Mouse (Mus musculus) forebrain, postnatal 0 days (tissue): ENCODE measurements around the gene Tdg. TPM values are rescaled to one million over a fixed set of nuclear protein-coding genes. Genes with fewer than 3 reads are reported as not detected.
A peak's percentile ranks its signal among the peaks of the same experiment; 100 is the strongest.

Source experiments
- ATAC-seq: fragments of 200-750 bp; cut with Nextera tagmentation; 2 replicates; pipeline ENCODE4 v1.8.0; 2017; ENCODE audit warnings: mild to moderate bottlenecking, moderate library complexity
- DNase-seq: peaks from one replicate; pipeline ENCODE4 v3.0.0-alpha.2; 2015
- H3K27ac ChIP-seq: fragments of 300-500 bp; sonication (generic); 2 replicates; pipeline ENCODE4 v1.5.1; 2014; ENCODE audit warnings: low read depth, mild to moderate bottlenecking, antibody characterized with exemption, low read length, moderate library complexity, mixed read lengths
- H3K27me3 ChIP-seq: fragments of 300-500 bp; sonication (generic); 2 replicates; pipeline ENCODE4 v1.6.1; 2014; ENCODE audit warnings: mild to moderate bottlenecking, low read length, mixed read lengths; ENCODE audit not compliant: insufficient read depth
- H3K36me3 ChIP-seq: fragments of 300-500 bp; sonication (generic); 2 replicates; pipeline ENCODE4 v1.6.1; 2014; ENCODE audit warnings: mild to moderate bottlenecking, moderate library complexity; ENCODE audit not compliant: insufficient read depth
- H3K4me1 ChIP-seq: fragments of 300-500 bp; sonication (generic); 2 replicates; pipeline ENCODE4 v1.6.1; 2014; ENCODE audit warnings: antibody characterized with exemption; ENCODE audit not compliant: insufficient read depth
- H3K4me2 ChIP-seq: fragments of 300-500 bp; sonication (generic); 2 replicates; pipeline ENCODE4 v1.6.1; 2014; ENCODE audit warnings: low read depth, mild to moderate bottlenecking, moderate library complexity
- H3K4me3 ChIP-seq: fragments of 300-500 bp; sonication (generic); 2 replicates; pipeline ENCODE4 v1.5.1; 2014; ENCODE audit warnings: low read depth, low read length, mixed read lengths
- H3K9ac ChIP-seq: fragments of 300-500 bp; sonication (generic); 2 replicates; pipeline ENCODE4 v1.6.1; 2014; ENCODE audit warnings: mild to moderate bottlenecking
- H3K9me3 ChIP-seq: fragments of 300-500 bp; sonication (generic); 2 replicates; pipeline ENCODE4 v1.6.1; 2016; ENCODE audit warnings: low read length
- CTCF ChIP-seq: sonication (generic); IDR thresholded peaks from 2 replicates; pipeline ENCODE4 v1.5.1; 2016; ENCODE audit warnings: antibody characterized with exemption, control low read depth, low read depth
- WGBS: fragments of 180-500 bp; shearing (Covaris S2); extraction: QIAGEN DNeasy Blood & Tissue Kit; methylation state at CpG from one replicate; pipeline ENCODE4 v1.1.7; 2014; 5-methylcytosine and 5-hydroxymethylcytosine counted together
- polyA plus RNA-seq: library from polyadenylated mRNA; unstranded; fragments of >200 nt; fragmentation: Nextera tagmentation; extraction: Ambion mirVana; gene quantifications from 2 replicates; pipeline ENCODE4 v1.2.1, GENCODE M21; 2015
- total RNA-seq: library from RNA; depleted of rRNA; stranded (reverse); fragments of >200 nt; gene quantifications from 2 replicates; pipeline ENCODE4 v1.2.3, GENCODE M21; 2014

The Tdg gene
- total and polyA plus RNA-seq, 2 experiments from 2014 or later: 99.5 to 142 TPM

- 93% methylated on average over 8 of the region's 8 CpGs for WGBS
- no peak overlapping the region for H3K27ac ChIP-seq
- H3K9ac ChIP-seq: no peak overlapping the region
- no peak for TF ChIP-seq CTCF
- peaks cover 66% of the 10 kb centered on the region for H3K36me3 ChIP-seq
- no peaks in the 10 kb centered on the region for H3K4me1 ChIP-seq
- DNase-seq (no peak), ATAC-seq (no peak)
- no peaks in the 10 kb centered on the region for H3K27me3 ChIP-seq
- H3K4me3 ChIP-seq: no peak overlapping the region
- H3K4me2 ChIP-seq: no peak overlapping the region
- no peaks in the 10 kb centered on the region for H3K9me3 ChIP-seq
These were observed 16.5 kb downstream of the Tdg start for GRCm38 (mm10) chr10:82646083-82646482.

- no peaks in the 10 kb centered on the region for H3K27me3 ChIP-seq
- 94% methylated on average over 17 of the region's 17 CpGs for WGBS
- ATAC-seq (no peak), DNase-seq (no peak)
- no peaks in the 10 kb centered on the region for H3K4me1 ChIP-seq
- TF ChIP-seq CTCF: no peak
- H3K27ac ChIP-seq: no peak overlapping the region
- no peak overlapping the region for H3K9ac ChIP-seq
- no peak overlapping the region for H3K4me2 ChIP-seq
- no peaks in the 10 kb centered on the region for H3K9me3 ChIP-seq
- H3K4me3 ChIP-seq: no peak overlapping the region
- peaks cover 67% of the 10 kb centered on the region for H3K36me3 ChIP-seq
These were observed 17.7 kb downstream of the Tdg start for GRCm38 (mm10) chr10:82647205-82647811.

GRCm38 (mm10) chr10:82651221-82651620 lies 21.6 kb downstream of the Tdg start:
- no peak for ATAC-seq
- DNase-seq: no peak
- no peak overlapping the region for H3K4me2 ChIP-seq
- no peaks in the 10 kb centered on the region for H3K9me3 ChIP-seq
- H3K9ac ChIP-seq: no peak overlapping the region
- H3K4me1 ChIP-seq: no peaks in the 10 kb centered on the region
- no peak overlapping the region for H3K27ac ChIP-seq
- peaks cover 37% of the 10 kb centered on the region for H3K36me3 ChIP-seq
- no peak overlapping the region for H3K4me3 ChIP-seq
- 90% methylated on average over 5 of the region's 5 CpGs for WGBS
- TF ChIP-seq CTCF: no peak
- H3K27me3 ChIP-seq: no peaks in the 10 kb centered on the region

GRCm38 (mm10) chr10:82652625-82653024 lies 23.0 kb downstream of the Tdg start:
- no peaks in the 10 kb centered on the region for H3K4me1 ChIP-seq
- ATAC-seq (no peak), DNase-seq (no peak)
- no peak overlapping the region for H3K4me3 ChIP-seq
- no peaks in the 10 kb centered on the region for H3K9me3 ChIP-seq
- no peak overlapping the region for H3K9ac ChIP-seq
- 68% methylated on average over 5 of the region's 5 CpGs for WGBS
- no peak for TF ChIP-seq CTCF
- H3K27me3 ChIP-seq: no peaks in the 10 kb centered on the region
- H3K36me3 ChIP-seq: peaks cover 25% of the 10 kb centered on the region
- H3K27ac ChIP-seq: no peak overlapping the region
- no peak overlapping the region for H3K4me2 ChIP-seq

GRCm38 (mm10) chr10:82654581-82654980 lies 25.0 kb downstream of the Tdg start:
- no peak for TF ChIP-seq CTCF
- Histone ChIP-seq H3K4me2 (no peak overlapping the region), H3K4me3 (no peak overlapping the region), H3K9me3 (no peaks in the 10 kb centered on the region), H3K4me1 (no peaks in the 10 kb centered on the region), H3K27ac (no peak overlapping the region), H3K9ac (no peak overlapping the region), H3K27me3 (no peaks in the 10 kb centered on the region), H3K36me3 (peaks cover 19% of the 10 kb centered on the region)
- DNase-seq (no peak), ATAC-seq (no peak)
- 86% methylated on average over 3 of the region's 3 CpGs for WGBS

GRCm38 (mm10) chr10:82661820-82662219 lies 32.2 kb downstream of the Tdg start:
- Histone ChIP-seq H3K4me1 (no peaks in the 10 kb centered on the region), H3K4me2 (peak overlapping the region; percentile 29), H3K9me3 (no peaks in the 10 kb centered on the region), H3K9ac (no peak overlapping the region), H3K27me3 (no peaks in the 10 kb centered on the region), H3K4me3 (no peak overlapping the region), H3K27ac (peak overlapping the region; percentile 80), H3K36me3 (no peaks in the 10 kb centered on the region)
- DNase-seq (peak; percentile 49), ATAC-seq (peak; percentile 38)
- TF ChIP-seq CTCF: no peak
- 71% methylated on average over 8 of the region's 8 CpGs for WGBS

GRCm38 (mm10) chr10:82662267-82662990 lies 32.8 kb downstream of the Tdg start:
- Histone ChIP-seq H3K27me3 (no peaks in the 10 kb centered on the region), H3K4me2 (peak overlapping the region; percentile 29), H3K4me3 (no peak overlapping the region), H3K27ac (peak overlapping the region; percentile 80), H3K9me3 (no peaks in the 10 kb centered on the region), H3K36me3 (no peaks in the 10 kb centered on the region), H3K4me1 (no peaks in the 10 kb centered on the region), H3K9ac (no peak overlapping the region)
- DNase-seq (peak; percentile 88), ATAC-seq (peak; percentile 84)
- no peak for TF ChIP-seq CTCF
- 58% methylated on average over 14 of the region's 14 CpGs for WGBS
